Mouse (Mus musculus) midbrain, postnatal 0 days (tissue): ENCODE results near the gene Ankrd33. TPM values are rescaled to one million over a fixed set of nuclear protein-coding genes. Genes with fewer than 3 reads are reported as not detected.

Experiments
- ATAC-seq: fragments of 200-750 bp; cut with Nextera tagmentation; 2 replicates; pipeline ENCODE4 v1.8.0; 2017; ENCODE audit warnings: moderate number of reproducible peaks, mild to moderate bottlenecking, moderate TSS enrichment, moderate library complexity; ENCODE audit not compliant: low FRiP score
- DNase-seq: peaks from one replicate; pipeline ENCODE4 v3.0.0-alpha.2; 2015; ENCODE audit warnings: low spot score
- H3K27ac ChIP-seq: fragments of 300-500 bp; sonication (generic); 2 replicates; pipeline ENCODE4 v1.5.1; 2014; ENCODE audit warnings: low read depth, mild to moderate bottlenecking, low read length, mixed read lengths
- H3K27me3 ChIP-seq: fragments of 300-500 bp; sonication (generic); 2 replicates; pipeline ENCODE4 v1.6.1; 2014; ENCODE audit warnings: low read length, control low read depth, mixed read lengths; ENCODE audit not compliant: insufficient read depth
- H3K36me3 ChIP-seq: fragments of 300-500 bp; sonication (generic); 2 replicates; pipeline ENCODE4 v1.6.1; 2014; ENCODE audit warnings: low read length, control low read depth, mixed read lengths; ENCODE audit not compliant: insufficient read depth
- H3K4me1 ChIP-seq: fragments of 300-500 bp; sonication (generic); 2 replicates; pipeline ENCODE4 v1.6.1; 2014; ENCODE audit warnings: mild to moderate bottlenecking, control low read depth, antibody characterized with exemption, low read length, mixed read lengths; ENCODE audit not compliant: insufficient read depth
- H3K4me2 ChIP-seq: fragments of 300-500 bp; sonication (generic); 2 replicates; pipeline ENCODE4 v1.6.1; 2014; ENCODE audit warnings: low read depth, mild to moderate bottlenecking, low read length, mixed read lengths; ENCODE audit not compliant: poor library complexity, severe bottlenecking
- H3K4me3 ChIP-seq: fragments of 300-500 bp; sonication (generic); 2 replicates; pipeline ENCODE4 v1.5.1; 2014; ENCODE audit warnings: low read depth, mild to moderate bottlenecking, low read length, moderate library complexity
- H3K9ac ChIP-seq: fragments of 300-500 bp; sonication (generic); replicated peaks from 2 replicates; pipeline ENCODE4 v1.6.1; 2014; ENCODE audit warnings: mild to moderate bottlenecking, low read length, moderate library complexity, mixed read lengths; ENCODE audit not compliant: poor library complexity, severe bottlenecking
- H3K9me3 ChIP-seq: fragments of 300-500 bp; sonication (generic); 2 replicates; pipeline ENCODE4 v1.6.1; 2016; ENCODE audit warnings: low read length, control low read depth
- CTCF ChIP-seq: IDR thresholded peaks from 2 replicates; pipeline ENCODE4 v1.5.1; 2016; ENCODE audit warnings: antibody characterized with exemption, mild to moderate bottlenecking
- WGBS: fragments of 180-500 bp; shearing (Covaris S2); extraction: QIAGEN DNeasy Blood & Tissue Kit; methylation state at CpG from one replicate; pipeline ENCODE4 v1.1.7; 2014; 5-methylcytosine and 5-hydroxymethylcytosine counted together
- polyA plus RNA-seq: library from polyadenylated mRNA; unstranded; fragments of >200 nt; fragmentation: Nextera tagmentation; extraction: Ambion mirVana; gene quantifications from 2 replicates; pipeline ENCODE4 v1.2.1, GENCODE M21; 2015
- total RNA-seq: library from RNA; depleted of rRNA; stranded (reverse); fragments of >200 nt; gene quantifications from 2 replicates; pipeline ENCODE4 v1.2.3, GENCODE M21; 2014

Ankrd33 gene
- total and polyA plus RNA-seq, 2 experiments from 2014 or later = not detected

DNA sequence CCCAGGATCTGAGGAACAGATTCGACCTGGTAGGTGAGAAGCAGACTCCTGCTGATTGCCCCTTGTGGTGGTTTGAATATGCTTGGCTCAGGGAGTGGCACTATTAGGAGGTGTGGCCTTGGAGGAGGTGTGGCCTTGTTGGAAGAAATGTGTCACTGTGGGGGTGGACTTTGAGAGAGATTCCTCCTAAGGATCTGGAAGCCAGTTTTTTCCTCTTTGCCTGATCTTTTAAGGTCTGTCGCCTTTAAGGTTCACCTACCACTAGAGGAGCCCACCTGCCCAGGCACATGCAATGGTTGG is 6.7 kb downstream of the Ankrd33 start:
- ATAC-seq (no peak), DNase-seq (no peak)
- 44% methylated on average over 2 of the region's 2 CpGs for WGBS

GRCm38 (mm10) chr15:101123202-101123601 is 7.6 kb downstream of the Ankrd33 start:
- no peak for DNase-seq
- H3K4me2 ChIP-seq = no peak overlapping the region

More for the DNA sequence above, 6.7 kb downstream of the Ankrd33 start:
- no peak overlapping the region for H3K4me2 ChIP-seq
- H3K9me3 ChIP-seq = no peaks in the 10 kb centered on the region
- H3K27ac ChIP-seq = no peak overlapping the region
- no peaks in the 10 kb centered on the region for H3K4me1 ChIP-seq
- no peak overlapping the region for H3K9ac ChIP-seq
- H3K36me3 ChIP-seq = no peaks in the 10 kb centered on the region
- H3K4me3 ChIP-seq = no peak overlapping the region
- H3K27me3 ChIP-seq = no peaks in the 10 kb centered on the region; the same call in 1 of the 2 replicates
- 0 out of 2 replicates have a peak, but pooled peaks have one; percentile 13 for TF ChIP-seq CTCF

GRCm38 (mm10) chr15:101125561-101125960 is 10.0 kb downstream of the Ankrd33 start:
- WGBS = 90% methylated on average over 6 of the region's 6 CpGs
- 0 out of 2 replicates have a peak, but pooled peaks cover 3% of the 10 kb centered on the region for H3K4me1 ChIP-seq
- H3K9ac ChIP-seq = no peak overlapping the region
- H3K4me2 ChIP-seq = no peak overlapping the region
- DNase-seq (no peak), ATAC-seq (no peak)
- H3K4me3 ChIP-seq = no peak overlapping the region
- no peak overlapping the region for H3K27ac ChIP-seq
- TF ChIP-seq CTCF = no peak
- H3K9me3 ChIP-seq = no peaks in the 10 kb centered on the region
- no peaks in the 10 kb centered on the region for H3K36me3 ChIP-seq
- peaks cover 23% of the 10 kb centered on the region for H3K27me3 ChIP-seq

More at GRCm38 (mm10) chr15:101123202-101123601, 7.6 kb downstream of the Ankrd33 start:
- H3K4me1 ChIP-seq = no peaks in the 10 kb centered on the region
- no peak overlapping the region for H3K9ac ChIP-seq
- H3K9me3 ChIP-seq = no peaks in the 10 kb centered on the region
- ATAC-seq = no peak
- no peak overlapping the region for H3K27ac ChIP-seq
- H3K36me3 ChIP-seq = no peaks in the 10 kb centered on the region
- H3K27me3 ChIP-seq = peaks cover 4% of the 10 kb centered on the region
- no peak overlapping the region for H3K4me3 ChIP-seq
- no peak for TF ChIP-seq CTCF
- 41% methylated on average over 4 of the region's 4 CpGs for WGBS

DNA sequence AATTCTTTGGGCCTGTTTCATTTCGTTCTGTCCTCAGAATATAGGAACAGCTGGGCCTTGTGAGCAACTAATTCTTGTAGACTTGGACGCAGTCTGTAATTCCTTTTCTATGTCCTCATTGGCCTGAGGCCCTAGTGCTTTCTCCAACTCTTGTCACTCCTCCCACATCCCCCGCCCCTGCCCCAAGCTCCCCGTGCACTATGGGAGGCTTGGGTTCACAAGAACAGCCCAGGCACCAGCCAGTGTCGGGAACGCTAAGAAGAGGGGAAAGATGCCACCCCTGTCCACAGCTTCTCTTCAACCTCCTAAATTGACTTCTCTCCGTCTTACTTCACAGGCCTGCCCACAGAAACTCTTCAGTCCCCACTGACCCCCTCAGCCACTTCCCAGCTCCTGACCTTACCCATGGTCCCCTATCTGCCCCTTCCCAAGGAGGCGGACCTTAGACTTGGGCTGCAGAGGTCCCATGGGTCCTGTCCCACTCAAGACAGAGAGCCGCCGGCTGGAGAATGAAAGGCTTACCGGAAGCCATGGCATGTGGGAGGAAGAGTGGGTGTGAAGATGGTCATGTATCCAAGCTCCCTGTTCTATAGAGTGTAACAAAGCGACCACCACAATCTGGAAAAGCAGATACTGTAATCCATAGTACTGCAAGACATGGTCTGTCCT is 11.5 kb downstream of the Ankrd33 start:
- Histone ChIP-seq H3K27ac (no peak overlapping the region), H3K27me3 (peaks cover 23% of the 10 kb centered on the region), H3K4me1 (0 out of 2 replicates have a peak, but pooled peaks cover 3% of the 10 kb centered on the region), H3K9me3 (no peaks in the 10 kb centered on the region), H3K36me3 (no peaks in the 10 kb centered on the region), H3K9ac (no peak overlapping the region), H3K4me3 (no peak overlapping the region), H3K4me2 (no peak overlapping the region)
- TF ChIP-seq CTCF = no peak
- ATAC-seq (no peak), DNase-seq (no peak)
- WGBS = 82% methylated on average over 12 of the region's 12 CpGs

GRCm38 (mm10) chr15:101128181-101129089 is 12.9 kb downstream of the Ankrd33 start, which contains the start of gene Acvrl1:
Gene Acvrl1, plus strand, starts transcription at chr15:101128522.
- H3K9me3 ChIP-seq = no peaks in the 10 kb centered on the region
- no peak for TF ChIP-seq CTCF
- H3K9ac ChIP-seq = peak within 1 kb of the TSS; percentile 44
- no peak within 1 kb of the TSS for H3K27ac ChIP-seq
- H3K4me2 ChIP-seq = peak within 1 kb of the TSS; percentile 49
- ATAC-seq (no peak), DNase-seq (no peak)
- H3K36me3 ChIP-seq = no peaks in the 10 kb centered on the region
- 5% methylated on average over 46 of the region's 46 CpGs for WGBS
- peaks cover 23% of the 10 kb centered on the region for H3K27me3 ChIP-seq
- 0 out of 2 replicates have a peak, but pooled peaks cover 3% of the 10 kb centered on the region for H3K4me1 ChIP-seq
- H3K4me3 ChIP-seq = peak within 1 kb of the TSS; percentile 29

DNA sequence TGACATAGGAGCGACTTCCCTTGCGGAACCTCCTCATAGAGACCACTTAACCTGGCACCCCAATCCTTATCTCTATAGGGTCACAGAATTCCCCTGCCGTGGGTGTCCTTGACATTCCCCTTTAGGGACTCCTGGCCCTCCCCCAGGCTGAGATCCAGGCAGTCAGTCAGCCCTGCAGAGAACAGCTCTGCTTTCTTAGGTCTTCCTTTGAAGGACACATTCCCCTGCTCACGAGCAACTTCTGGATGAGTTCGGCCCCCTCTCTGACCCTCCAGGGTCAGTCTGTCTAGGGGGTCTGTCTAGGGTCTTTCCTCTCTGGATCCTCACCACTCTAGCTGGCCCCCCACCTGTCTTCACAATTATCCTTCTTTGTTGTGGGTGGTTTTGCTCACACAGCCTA is 13.9 kb downstream of the Ankrd33 start:
- H3K9me3 ChIP-seq = no peaks in the 10 kb centered on the region
- peaks cover 23% of the 10 kb centered on the region for H3K27me3 ChIP-seq
- TF ChIP-seq CTCF = no peak
- WGBS = 46% methylated on average over 5 of the region's 5 CpGs
- H3K36me3 ChIP-seq = no peaks in the 10 kb centered on the region
- no peak overlapping the region for H3K27ac ChIP-seq
- no peak overlapping the region for H3K9ac ChIP-seq
- peak overlapping the region; percentile 29; the same call in 1 of the 2 replicates for H3K4me3 ChIP-seq
- DNase-seq (no peak), ATAC-seq (no peak)
- 0 out of 2 replicates have a peak overlapping the region, but pooled peaks have one; percentile 49 for H3K4me2 ChIP-seq
- H3K4me1 ChIP-seq = 0 out of 2 replicates have a peak, but pooled peaks cover 3% of the 10 kb centered on the region
